Mouse (Mus musculus): ENCODE results near the gene Herc3.

GRCm38 (mm10) chr6:58943958-58944357, 112.7 kb downstream of the Herc3 start:
- no peak for TF ChIP-seq HCFC1 (IDR thresholded peaks at IDR 0.05; ENCODE audit: borderline replicate concordance, insufficient read depth, low read length)
- TF ChIP-seq ZNF384 (IDR thresholded peaks at IDR 0.05; ENCODE audit: low read depth, low read length) = no peak
- TF ChIP-seq MAFK (IDR thresholded peaks at IDR 0.05; ENCODE audit: insufficient read depth, low read depth, low read length) = no peak
- no peak for TF ChIP-seq ZC3H11A (IDR thresholded peaks at IDR 0.05; ENCODE audit: borderline replicate concordance, low read depth, low read length)
